Mouse (Mus musculus) forebrain, embryonic 14.5 days (tissue): ENCODE results near the gene Ctrl. TPM values are rescaled to one million over a fixed set of nuclear protein-coding genes. Genes with fewer than 3 reads are reported as not detected.
A peak's percentile ranks its signal among the peaks of the same experiment; 100 is the strongest.

Source experiments
- ATAC-seq: fragments of 200-750 bp; cut with Nextera tagmentation; 2 replicates; pipeline ENCODE4 v1.8.0; 2017; ENCODE audit warnings: mild to moderate bottlenecking, moderate library complexity
- DNase-seq: peaks from one replicate; pipeline ENCODE4 v3.0.0-alpha.2; 2015; ENCODE audit warnings: low spot score
- H3K27ac ChIP-seq: fragments of 300-500 bp; sonication (generic); 2 replicates; pipeline ENCODE4 v1.5.1; 2014; ENCODE audit warnings: low read depth, mild to moderate bottlenecking, control low read depth, low read length, moderate library complexity
- H3K27me3 ChIP-seq: fragments of 300-500 bp; sonication (generic); replicated peaks from 2 replicates; pipeline ENCODE4 v1.6.1; 2014; ENCODE audit warnings: low read length, control low read depth, mixed read lengths; ENCODE audit not compliant: control insufficient read depth, insufficient read depth
- H3K36me3 ChIP-seq: fragments of 300-500 bp; sonication (generic); 2 replicates; pipeline ENCODE4 v1.6.1; 2014; ENCODE audit warnings: low read length, control low read depth; ENCODE audit not compliant: control insufficient read depth, insufficient read depth
- H3K4me1 ChIP-seq: fragments of 300-500 bp; sonication (generic); 2 replicates; pipeline ENCODE4 v1.6.1; 2014; ENCODE audit warnings: antibody characterized with exemption, low read length, control low read depth; ENCODE audit not compliant: control insufficient read depth, insufficient read depth
- H3K4me2 ChIP-seq: fragments of 300-500 bp; sonication (generic); 2 replicates; pipeline ENCODE4 v1.6.1; 2014; ENCODE audit warnings: mild to moderate bottlenecking, control low read depth, low read length
- H3K4me3 ChIP-seq: fragments of 300-500 bp; sonication (generic); 2 replicates; pipeline ENCODE4 v1.5.1; 2014; ENCODE audit warnings: low read depth, low read length, control low read depth
- H3K9ac ChIP-seq: fragments of 300-500 bp; sonication (generic); 2 replicates; pipeline ENCODE4 v1.6.1; 2014; ENCODE audit warnings: mild to moderate bottlenecking, low read length, control low read depth, moderate library complexity
- H3K9me3 ChIP-seq: fragments of 300-500 bp; sonication (generic); replicated peaks from 2 replicates; pipeline ENCODE4 v1.6.1; 2016; ENCODE audit warnings: low read length, control low read depth, mixed read lengths; ENCODE audit not compliant: control insufficient read depth
- WGBS: fragments of 180-500 bp; shearing (Covaris S2); extraction: QIAGEN DNeasy Blood & Tissue Kit; methylation state at CpG from one replicate; pipeline ENCODE4 v1.1.7; 2014; 5-methylcytosine and 5-hydroxymethylcytosine counted together
- microRNA-seq: library from miRNA; unstranded; fragments of <30 nt; microRNA quantifications from one replicate; pipeline ENCODE4, GENCODE M21; 2016
- polyA plus RNA-seq: library from polyadenylated mRNA; unstranded; fragments of >200 nt; fragmentation: Nextera tagmentation; extraction: Ambion mirVana; gene quantifications from 2 replicates; pipeline ENCODE4 v1.2.1, GENCODE M21; 2014

The Ctrl gene
- polyA plus RNA-seq, 1 experiment from 2014 or later, result 1.9 TPM

- no peak overlapping the region for H3K4me2 ChIP-seq
- no peaks in the 10 kb centered on the region for H3K9me3 ChIP-seq
- no peaks in the 10 kb centered on the region for H3K27me3 ChIP-seq
- peaks cover 8% of the 10 kb centered on the region; the same call in 1 of the 2 replicates for H3K4me1 ChIP-seq
- ATAC-seq (no peak), DNase-seq (no peak)
- peaks cover 8% of the 10 kb centered on the region; the same call in 1 of the 2 replicates for H3K36me3 ChIP-seq
- no peak overlapping the region for H3K27ac ChIP-seq
- WGBS, result 81% methylated on average over 9 of the region's 9 CpGs
- H3K9ac ChIP-seq, result no peak overlapping the region
- H3K4me3 ChIP-seq, result no peak overlapping the region
These were observed 35.7 kb downstream of the Ctrl start for GRCm38 (mm10) chr8:105897801-105898480.

- peak within 1 kb of the TSS; percentile 50 for H3K9ac ChIP-seq
- H3K4me2 ChIP-seq, result no peak within 1 kb of the TSS
- no peaks in the 10 kb centered on the region for H3K9me3 ChIP-seq
- 3% methylated on average over 11 of the region's 11 CpGs for WGBS
- no peak within 1 kb of the TSS for H3K4me3 ChIP-seq
- peaks cover 50% of the 10 kb centered on the region for H3K36me3 ChIP-seq
- 0 out of 2 replicates have a peak, but pooled peaks cover 3% of the 10 kb centered on the region for H3K4me1 ChIP-seq
- ATAC-seq (peak; percentile 90), DNase-seq (peak; percentile 85)
- H3K27me3 ChIP-seq, result no peaks in the 10 kb centered on the region
- H3K27ac ChIP-seq, result peak within 1 kb of the TSS; percentile 27; the same call in 1 of the 2 replicates
These were observed 40.3 kb downstream of the Ctrl start, which contains the start of gene Nrn1l for GRCm38 (mm10) chr8:105893339-105893738. Nrn1l (plus strand) TSS chr8:105893567.

- 0 out of 2 replicates have a peak, but pooled peaks cover 3% of the 10 kb centered on the region for H3K4me1 ChIP-seq
- H3K9me3 ChIP-seq, result no peaks in the 10 kb centered on the region
- no peaks in the 10 kb centered on the region for H3K27me3 ChIP-seq
- H3K4me3 ChIP-seq, result no peak overlapping the region
- H3K36me3 ChIP-seq, result peaks cover 59% of the 10 kb centered on the region
- 91% methylated on average over 6 of the region's 6 CpGs for WGBS
- no peak for ATAC-seq
- H3K9ac ChIP-seq, result no peak overlapping the region
- H3K27ac ChIP-seq, result no peak overlapping the region
- peak; percentile 35 for DNase-seq
- no peak overlapping the region for H3K4me2 ChIP-seq
These were observed 41.2 kb downstream of the Ctrl start for GRCm38 (mm10) chr8:105892432-105892831.

GRCm38 (mm10) chr8:105890870-105891269 lies 42.8 kb downstream of the Ctrl start:
- 89% methylated on average over 6 of the region's 6 CpGs for WGBS
- Histone ChIP-seq H3K4me3 (no peak overlapping the region), H3K9ac (no peak overlapping the region), H3K9me3 (no peaks in the 10 kb centered on the region), H3K27ac (no peak overlapping the region), H3K27me3 (no peaks in the 10 kb centered on the region), H3K4me2 (no peak overlapping the region), H3K4me1 (0 out of 2 replicates have a peak, but pooled peaks cover 3% of the 10 kb centered on the region), H3K36me3 (peaks cover 75% of the 10 kb centered on the region)
- DNase-seq, result no peak
- no peak for ATAC-seq

GRCm38 (mm10) chr8:105889756-105890465 lies 43.8 kb downstream of the Ctrl start:
- no peak overlapping the region for H3K9ac ChIP-seq
- no peak overlapping the region for H3K4me3 ChIP-seq
- H3K9me3 ChIP-seq, result no peaks in the 10 kb centered on the region
- no peak for ATAC-seq
- WGBS, result 91% methylated on average over 12 of the region's 12 CpGs
- DNase-seq, result no peak
- H3K4me1 ChIP-seq, result 0 out of 2 replicates have a peak, but pooled peaks cover 3% of the 10 kb centered on the region
- H3K27me3 ChIP-seq, result no peaks in the 10 kb centered on the region
- H3K36me3 ChIP-seq, result peaks cover 84% of the 10 kb centered on the region
- no peak overlapping the region for H3K4me2 ChIP-seq
- H3K27ac ChIP-seq, result no peak overlapping the region

Small RNA genes within 50 kb of the gene (microRNA-seq; reads per million reads assigned to microRNA genes)
- not detected for gene Mir7074

Other genes with a start within 250 kb of the Ctrl start
- 6.0 and 8.4 TPM in 2 replicates for gene Carmil2, start 247.6 kb downstream of the Ctrl start, polyA plus RNA-seq
- 79.7 and 89.5 TPM in 2 replicates for gene Acd, start 232.8 kb downstream of the Ctrl start, polyA plus RNA-seq
- 48.1 and 54.6 TPM in 2 replicates for gene Pard6a, start 232.7 kb downstream of the Ctrl start, polyA plus RNA-seq
- 0.20 and 0.34 TPM in 2 replicates for gene 4933405L10Rik, start 226.2 kb downstream of the Ctrl start, polyA plus RNA-seq
- 18.9 and 19.0 TPM in 2 replicates for gene Enkd1, start 225.7 kb downstream of the Ctrl start, polyA plus RNA-seq
- gene Gfod2, start 175.2 kb downstream of the Ctrl start, polyA plus RNA-seq, result 62.9 and 70.6 TPM in 2 replicates
- 8.1 and 10.4 TPM in 2 replicates for gene Ranbp10, start 106.5 kb downstream of the Ctrl start, polyA plus RNA-seq
- 0.83 TPM in 2 replicates for gene Tsnaxip1, start 106.1 kb downstream of the Ctrl start, polyA plus RNA-seq
- 50.7 and 51.8 TPM in 2 replicates for gene Cenpt, start 80.6 kb downstream of the Ctrl start, polyA plus RNA-seq
- gene Thap11, start 78.7 kb downstream of the Ctrl start, polyA plus RNA-seq, result 51.7 and 60.8 TPM in 2 replicates
- 224 and 283 TPM in 2 replicates for gene Nutf2, start 73.3 kb downstream of the Ctrl start, polyA plus RNA-seq
- gene Edc4, start 53.0 kb downstream of the Ctrl start, polyA plus RNA-seq, result 27.9 and 39.4 TPM in 2 replicates
- 0.42 and 0.66 TPM in 2 replicates for gene Nrn1l, start 40.3 kb downstream of the Ctrl start, polyA plus RNA-seq
- 8.2 and 8.5 TPM in 2 replicates for gene Pskh1, start 33.4 kb downstream of the Ctrl start, polyA plus RNA-seq
- 48.2 and 57.8 TPM in 2 replicates for gene Psmb10, start 4.6 kb upstream of the Ctrl start, polyA plus RNA-seq
- gene Lcat, start 9.5 kb upstream of the Ctrl start, polyA plus RNA-seq, result 0.17 and 0.48 TPM in 2 replicates
- 5.1 and 9.4 TPM in 2 replicates for gene Slc12a4, start 32.2 kb upstream of the Ctrl start, polyA plus RNA-seq
- not detected in 2 replicates for gene Dpep3, start 45.6 kb upstream of the Ctrl start, polyA plus RNA-seq
- gene Dus2, start 57.5 kb upstream of the Ctrl start, polyA plus RNA-seq, result 18.4 and 20.3 TPM in 2 replicates
- gene Dpep2nb, start 72.1 kb upstream of the Ctrl start, polyA plus RNA-seq, result not detected in 2 replicates
- gene Ddx28, start 78.0 kb upstream of the Ctrl start, polyA plus RNA-seq, result 21.6 and 22.2 TPM in 2 replicates
- 2.6 and 2.7 TPM in 2 replicates for gene Nfatc3, start 125.0 kb upstream of the Ctrl start, polyA plus RNA-seq
- gene Esrp2, start 203.1 kb upstream of the Ctrl start, polyA plus RNA-seq, result 0.15 TPM in 1 of 2 replicates, not detected in the other
- gene Pla2g15, start 216.5 kb upstream of the Ctrl start, polyA plus RNA-seq, result 7.8 and 7.9 TPM in 2 replicates
- gene Slc7a6, start 235.0 kb upstream of the Ctrl start, polyA plus RNA-seq, result 78.2 and 86.3 TPM in 2 replicates